Mouse (Mus musculus) cerebellum, postnatal 36 days (tissue): Measurements from ENCODE around the gene Gm42517.
A peak's percentile ranks its signal among the peaks of the same experiment; 100 is the strongest.

Experiments
- DNase-seq, 2 experiments: peaks; one replicate each; pipeline ENCODE4 v3.0.0; 2021 to 2022; ENCODE audit warnings: mixed read lengths in 2 of 2

The Gm42517 gene

DNA sequence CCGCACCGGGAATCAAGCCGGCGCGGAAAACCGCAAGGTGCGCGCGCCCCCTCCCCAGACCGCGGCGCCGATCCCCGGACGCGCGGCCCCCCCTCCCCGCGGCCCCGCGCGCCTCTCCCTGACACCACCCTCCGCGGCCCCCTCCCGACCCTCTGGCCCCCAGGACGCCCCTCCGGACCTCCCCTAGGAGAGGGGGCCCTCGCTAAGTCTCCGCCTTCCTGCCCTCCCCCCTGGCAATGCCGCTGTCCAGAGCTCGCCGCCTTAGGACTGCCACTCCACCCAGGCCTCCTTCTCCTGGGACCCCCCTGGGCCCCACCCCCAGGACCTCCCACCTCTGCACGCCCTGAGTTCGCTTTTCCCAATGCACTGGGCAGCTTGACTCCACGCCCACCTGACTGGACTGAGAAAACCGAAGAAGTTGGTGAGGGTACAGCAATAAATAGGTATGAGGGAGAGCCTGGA lies at the start of gene Gm42517:
Gene Gm42517 (minus strand): TSS at position 52 of the 462 bp plus-strand sequence.
- peak; percentile 15 to 19 for DNase-seq

DNA sequence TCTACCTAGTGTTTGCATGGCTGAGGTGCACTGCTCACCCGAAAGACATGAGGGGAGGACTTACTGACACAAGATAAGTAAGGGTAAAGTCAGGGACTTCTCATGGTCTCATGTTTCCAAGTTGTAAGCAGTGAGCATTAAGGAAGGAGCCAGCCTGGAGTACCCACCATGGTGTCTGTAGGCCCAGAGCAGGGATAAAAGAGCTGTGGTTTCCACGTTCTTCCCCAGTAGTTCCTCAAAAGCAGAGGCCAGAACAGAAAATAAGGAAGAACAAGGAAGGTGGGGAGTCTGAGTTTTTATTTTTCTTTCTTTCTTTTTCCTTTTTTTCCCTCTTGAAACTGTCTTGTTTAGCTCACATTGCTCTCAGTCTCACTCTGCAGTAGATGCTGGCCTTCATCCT lies 47.0 kb upstream of the Gm42517 start:
- no peak for DNase-seq

- no peak for DNase-seq
Observed at GRCm38 (mm10) chr5:108406977-108407376, 39.3 kb upstream of the Gm42517 start.

GRCm38 (mm10) chr5:108405460-108405859 lies 37.7 kb upstream of the Gm42517 start:
- no peak for DNase-seq

DNA sequence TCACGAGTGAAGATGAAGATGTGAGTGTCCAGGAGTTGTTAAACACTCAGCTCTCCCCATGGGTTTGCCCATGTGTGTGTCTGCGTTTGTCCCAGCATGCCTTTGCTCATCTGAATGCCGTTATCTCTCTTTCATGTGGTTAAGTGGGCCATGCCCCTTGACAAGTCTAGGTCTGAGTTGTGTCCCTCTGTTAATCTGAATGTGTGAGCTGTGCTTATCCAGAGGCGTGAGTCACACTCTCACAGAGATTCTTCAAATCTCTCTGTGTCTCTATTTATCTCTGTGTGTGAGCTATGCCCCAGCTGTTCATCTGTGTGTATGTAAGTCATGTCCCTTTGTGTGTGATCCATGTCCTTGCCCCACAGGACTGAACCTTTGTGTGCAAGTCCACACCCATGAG lies 35.7 kb upstream of the Gm42517 start:
- DNase-seq: no peak

- DNase-seq: no peak
Observed at GRCm38 (mm10) chr5:108389744-108390143, 22.0 kb upstream of the Gm42517 start.

- no peak for DNase-seq
Observed at GRCm38 (mm10) chr5:108388201-108388600, 20.5 kb upstream of the Gm42517 start, which contains the start of gene Pde6b. Pde6b (plus strand) TSS chr5:108388391.

DNA sequence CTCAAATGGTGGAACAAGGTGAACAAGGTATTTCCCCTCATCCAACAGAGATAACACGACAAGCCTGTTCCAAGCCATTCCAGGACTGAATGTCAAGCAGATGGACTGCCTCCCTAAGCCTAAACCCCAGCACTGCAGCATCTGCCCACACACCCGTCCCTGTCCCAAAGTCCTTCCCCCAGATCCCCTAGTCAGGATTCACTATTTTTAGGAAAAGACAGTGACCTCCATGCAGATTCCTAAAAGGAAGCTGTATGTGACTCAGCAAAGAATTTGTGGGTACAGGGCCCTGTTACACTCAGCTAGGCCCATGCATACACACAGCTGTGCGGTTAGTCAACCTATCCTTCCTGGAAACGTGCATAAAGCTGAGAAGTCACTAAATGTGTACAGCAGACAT lies 18.7 kb upstream of the Gm42517 start:
- no peak for DNase-seq

DNA sequence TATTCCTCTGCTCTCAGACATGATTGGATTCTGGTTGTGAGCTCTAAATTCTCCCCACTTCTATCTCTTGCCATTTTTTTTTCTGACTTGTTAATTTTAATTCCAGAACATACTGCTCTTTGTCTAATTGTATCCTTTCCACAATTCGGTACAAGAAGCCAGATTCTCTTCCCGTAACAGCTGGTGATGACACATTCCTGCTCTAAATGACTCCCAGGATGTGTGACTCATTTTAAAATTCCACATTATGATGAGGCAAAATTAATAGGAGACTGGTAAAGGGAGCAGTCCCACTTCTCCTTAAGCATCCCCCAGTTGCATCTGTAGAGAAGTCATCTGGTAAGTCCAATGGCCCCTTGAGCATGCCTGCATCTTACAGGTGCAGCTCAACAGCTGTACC lies 17.9 kb upstream of the Gm42517 start:
- DNase-seq: no peak

- DNase-seq: no peak
Observed at GRCm38 (mm10) chr5:108378346-108378745, 10.6 kb upstream of the Gm42517 start.

DNA sequence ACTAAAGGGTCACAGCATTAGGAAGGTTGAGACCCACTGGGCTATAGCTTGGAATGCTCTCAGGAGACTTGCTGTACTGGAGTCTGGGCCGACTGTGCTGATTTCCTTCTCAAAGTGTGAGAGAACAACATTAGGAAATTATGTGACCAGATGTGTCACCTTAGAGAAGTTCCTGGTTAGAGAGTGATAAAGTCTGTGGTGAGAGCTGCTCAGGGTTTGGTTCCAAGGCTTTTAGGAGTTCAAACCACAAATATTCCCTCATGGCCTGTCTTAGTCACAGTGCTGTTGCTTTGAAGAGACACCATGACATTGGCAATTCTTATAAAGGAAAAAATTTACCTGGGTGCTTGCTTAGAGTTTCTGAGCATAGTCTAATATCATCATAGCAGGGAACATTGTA lies 8.3 kb upstream of the Gm42517 start:
- DNase-seq: no peak

DNA sequence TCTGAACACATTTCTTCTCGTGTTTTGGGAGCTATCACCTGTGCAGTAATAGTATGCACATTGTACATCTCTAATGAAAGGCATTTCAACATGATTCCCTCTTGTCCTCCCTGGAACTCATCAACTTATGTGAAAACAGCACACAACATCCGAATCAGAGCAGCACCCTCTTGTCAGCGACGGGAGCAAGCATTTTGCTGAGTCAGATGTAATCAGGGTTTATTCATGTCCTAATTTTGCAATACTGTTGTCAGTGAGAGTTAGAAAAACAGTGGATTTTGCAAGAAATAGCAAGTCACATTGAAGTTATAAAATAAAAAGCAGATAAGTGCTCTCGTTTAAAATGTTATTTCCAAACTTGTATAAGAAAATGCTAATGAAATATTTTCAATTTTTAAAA lies 6.4 kb upstream of the Gm42517 start:
- DNase-seq: no peak

DNA sequence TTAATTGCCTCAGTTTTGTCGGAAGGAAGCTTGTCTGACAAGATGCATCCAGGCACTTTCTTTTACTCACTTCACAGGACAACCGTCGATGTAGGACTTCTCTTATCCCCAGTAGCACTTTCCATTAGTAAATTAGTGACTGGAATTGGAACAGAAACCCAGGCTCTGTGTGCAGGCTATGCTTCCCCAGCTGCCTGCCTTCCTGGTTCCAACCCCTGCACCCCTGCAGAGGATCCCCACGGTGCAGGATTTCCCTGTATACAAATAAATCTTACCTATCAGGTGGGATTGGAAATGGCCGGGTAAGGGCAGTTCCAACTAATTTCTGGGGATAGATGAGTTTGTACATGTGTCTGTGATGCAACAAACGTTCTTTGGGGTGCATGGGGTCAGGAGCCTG lies 2.2 kb upstream of the Gm42517 start:
- no peak for DNase-seq

GRCm38 (mm10) chr5:108368851-108369621 lies 1.3 kb upstream of the Gm42517 start:
- peak; percentile 65 to 66 for DNase-seq

DNA sequence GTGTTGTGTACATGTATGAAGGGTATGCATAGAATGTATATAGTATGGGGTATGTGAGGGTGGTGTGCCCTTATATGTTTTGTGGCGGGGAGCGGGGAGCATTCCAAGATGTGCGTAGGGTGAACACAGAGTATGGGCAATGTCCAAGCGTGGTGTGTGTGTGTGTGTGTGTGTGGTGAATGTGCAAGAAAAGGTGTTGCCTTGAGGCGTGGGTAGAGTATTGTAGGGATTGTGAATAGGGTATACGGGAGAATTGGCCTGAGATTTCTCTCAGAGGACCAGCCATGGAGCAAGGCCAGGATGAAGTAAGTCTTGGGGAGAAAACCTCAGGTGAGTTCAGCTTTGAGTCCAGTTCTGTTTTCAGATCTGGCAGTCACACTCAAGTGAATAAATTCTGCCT lies 724 bp upstream of the Gm42517 start:
- peak in 1 of 2 experiments; percentile 5 for DNase-seq

DNA sequence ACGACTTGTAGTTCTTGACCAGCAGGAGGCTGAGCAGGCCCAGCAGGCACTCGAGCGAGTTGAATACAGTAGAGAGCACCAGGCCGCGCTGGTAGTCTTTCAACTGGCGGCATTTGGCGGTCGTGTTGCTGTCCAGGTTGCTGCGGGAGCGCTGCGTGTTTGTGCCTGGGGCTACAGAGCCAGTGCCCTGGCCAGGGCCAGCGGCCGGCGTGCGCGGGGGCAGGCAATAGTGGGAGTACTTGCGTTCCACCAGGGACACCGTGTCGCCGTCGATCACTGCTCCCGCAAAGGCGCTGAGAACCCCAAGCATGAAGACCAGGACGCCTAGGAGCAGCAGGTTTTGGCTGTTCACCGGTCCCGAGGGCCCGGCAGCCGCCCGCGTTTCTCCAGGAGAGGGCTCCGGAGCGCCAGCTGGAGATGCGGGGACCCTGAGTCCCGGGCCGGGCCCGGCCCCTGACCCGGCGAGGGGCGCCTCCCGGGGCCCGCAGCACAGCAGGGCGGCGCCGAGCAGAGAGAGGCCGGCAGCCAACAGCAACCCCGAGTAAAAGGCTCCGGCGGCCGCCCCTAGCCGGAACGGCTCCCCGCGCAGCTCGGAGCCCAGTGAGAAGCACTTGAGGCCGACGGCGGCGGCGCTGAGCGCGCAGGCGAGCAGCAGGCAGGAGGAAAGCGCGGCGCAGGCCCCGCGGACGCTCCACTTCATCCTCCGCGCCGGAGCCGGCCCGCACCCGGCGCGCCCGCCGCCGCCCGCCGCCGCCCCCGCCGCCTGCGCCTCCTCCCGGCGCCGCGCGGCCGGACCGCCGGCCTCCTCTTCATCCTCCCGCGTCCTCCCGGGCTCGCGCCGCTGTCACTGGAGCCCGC lies 509 bp downstream of the Gm42517 start:
- peak; percentile 52 to 60 for DNase-seq

- peak in 1 of 2 experiments; percentile 20 for DNase-seq
Observed at GRCm38 (mm10) chr5:108366328-108366983, 1.3 kb downstream of the Gm42517 start.

GRCm38 (mm10) chr5:108362330-108362729 lies 5.4 kb downstream of the Gm42517 start:
- DNase-seq: no peak

GRCm38 (mm10) chr5:108360211-108360610 lies 7.5 kb downstream of the Gm42517 start:
- DNase-seq: no peak

GRCm38 (mm10) chr5:108359491-108359890 lies 8.2 kb downstream of the Gm42517 start:
- DNase-seq: no peak

GRCm38 (mm10) chr5:108357862-108358261 lies 9.9 kb downstream of the Gm42517 start:
- no peak for DNase-seq

DNA sequence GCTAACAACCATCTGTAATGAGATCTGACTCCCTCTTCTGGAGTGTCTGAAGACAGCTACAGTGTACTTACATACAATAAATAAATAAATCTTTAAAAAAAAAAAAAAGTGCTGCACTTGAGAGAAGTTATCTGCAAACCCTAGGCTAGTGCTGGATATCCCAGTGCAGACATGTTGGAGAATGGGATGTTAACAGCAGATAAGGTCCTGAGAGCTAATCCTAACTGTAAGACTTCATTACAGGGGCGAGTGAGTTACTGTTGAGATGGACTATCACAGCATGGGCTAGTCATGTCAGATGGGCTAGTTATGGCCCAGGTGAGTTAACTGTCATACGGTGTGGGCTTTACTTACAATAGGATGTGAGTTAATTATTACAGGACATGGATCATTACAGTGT lies 13.7 kb downstream of the Gm42517 start:
- DNase-seq: no peak

DNA sequence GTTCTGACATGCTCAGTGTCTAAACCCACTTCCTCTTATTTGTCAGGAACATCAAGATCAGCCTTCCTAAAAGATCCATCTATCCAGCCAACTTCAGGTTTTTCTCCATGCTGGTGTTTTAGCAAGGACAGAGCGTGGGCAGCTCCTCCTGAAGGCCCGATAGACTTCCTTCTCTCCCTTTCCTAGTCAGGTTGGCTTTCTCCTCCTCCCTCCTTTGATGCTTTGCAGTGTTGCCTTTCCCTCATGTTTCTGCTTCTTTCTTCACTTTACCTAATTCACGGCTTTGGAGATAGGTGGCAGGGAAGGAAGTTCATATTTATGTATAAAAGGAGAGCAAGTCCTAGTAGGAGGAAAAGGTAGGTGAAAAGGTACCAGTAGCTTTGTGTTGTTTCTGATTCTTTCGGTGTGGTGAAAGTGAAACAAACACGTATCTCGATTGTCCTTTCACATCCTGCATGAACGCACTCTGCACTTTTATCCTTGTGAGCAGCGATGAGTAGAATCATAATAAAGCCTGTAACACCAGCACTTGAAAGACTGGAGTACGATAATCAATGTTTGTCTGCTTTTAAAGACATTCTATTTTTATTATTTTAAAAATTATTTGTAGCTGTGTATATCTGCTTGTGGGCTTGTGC lies 18.1 kb downstream of the Gm42517 start:
- DNase-seq: no peak
